ENCODE assay signal across 13 mouse cellular contexts in the genomic region with DNA sequence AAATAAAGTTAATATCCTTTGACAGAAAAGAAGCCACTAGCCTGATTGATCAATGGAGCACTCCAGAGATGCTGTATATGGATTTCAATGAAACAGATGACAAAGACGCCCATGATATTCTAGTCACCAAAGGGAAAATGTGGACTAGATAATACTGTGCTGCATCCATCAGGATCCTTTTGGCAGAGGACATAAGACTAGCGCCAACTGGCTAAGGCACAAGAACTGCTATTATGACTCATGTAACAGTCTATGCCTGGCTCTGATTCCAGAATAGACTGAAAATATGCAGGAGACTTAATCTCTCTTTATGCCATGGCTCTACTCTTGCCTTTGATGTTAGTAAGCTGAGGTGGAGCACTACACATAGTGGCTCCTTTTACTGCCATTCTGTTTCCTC.
DNase-seq lines count a peak whose midpoint lies in the region; ATAC-seq and TF ChIP-seq lines count a peak whose summit lies in the region.
"Had no signal": no experiment of that assay in that cellular context is flagged by ENCODE, and none has a peak within 500 bp of the region (broad histone marks: within the 10 kb centered on the region; RNA-seq: fewer than 3 reads in every experiment).

No protein-coding gene starts in this region.

- H3K4me1 ChIP-seq in limb, embryonic 14.5 days (ENCODE audit: control insufficient read depth, insufficient read depth, low read length): no peaks in the 10 kb centered on the region
- H3K4me1 ChIP-seq in limb, embryonic 10.5 days: no peaks in the 10 kb centered on the region
- H3K4me1 ChIP-seq in cerebellum, adult 2 months (ENCODE audit: control insufficient read depth, insufficient read depth, low read length): no peaks in the 10 kb centered on the region; the same call in 1 of the 2 replicates
- H3K4me1 ChIP-seq: heart, embryonic 15.5 days; neural tube, embryonic 13.5 days had no signal

- H3K27ac ChIP-seq in limb, embryonic 14.5 days (replicated peaks; ENCODE audit: low read depth, low read length): no peak overlapping the region
- no peak overlapping the region for H3K27ac ChIP-seq in limb, embryonic 10.5 days
- H3K27ac ChIP-seq in cerebellum, adult 2 months (ENCODE audit: insufficient read depth, low read length): no peak overlapping the region
- H3K27ac ChIP-seq: heart, embryonic 15.5 days; neural tube, embryonic 13.5 days had no signal

- no peak overlapping the region for H3K9ac ChIP-seq in limb, embryonic 14.5 days (ENCODE audit: low read depth, low read length, severe bottlenecking)
- H3K9ac ChIP-seq: heart, embryonic 15.5 days; neural tube, embryonic 13.5 days had no signal

- H3K9me3 ChIP-seq in limb, embryonic 14.5 days (ENCODE audit: control insufficient read depth, low read length): no peaks in the 10 kb centered on the region
- H3K9me3 ChIP-seq in limb, embryonic 10.5 days (replicated peaks): no peaks in the 10 kb centered on the region
- H3K9me3 ChIP-seq: G1E; heart, embryonic 15.5 days; neural tube, embryonic 13.5 days had no signal

- H3K4me3 ChIP-seq in limb, embryonic 14.5 days (replicated peaks; ENCODE audit: low read length): no peak overlapping the region
- no peak overlapping the region for H3K4me3 ChIP-seq in limb, embryonic 10.5 days
- no peak overlapping the region for H3K4me3 ChIP-seq in cerebellum, adult 2 months (replicated peaks; ENCODE audit: insufficient read depth, low read depth, low read length)
- H3K4me3 ChIP-seq: erythroblast, embryonic 14.5 days; heart, embryonic 15.5 days; neural tube, embryonic 13.5 days had no signal

- no peaks in the 10 kb centered on the region for H3K36me3 ChIP-seq in limb, embryonic 14.5 days (ENCODE audit: control insufficient read depth, insufficient read depth, low read length)
- no peaks in the 10 kb centered on the region for H3K36me3 ChIP-seq in limb, embryonic 10.5 days
- H3K36me3 ChIP-seq: G1E; heart, embryonic 15.5 days; neural tube, embryonic 13.5 days had no signal

- no peak for TF ChIP-seq POLR2A in limb, embryonic 14.5 days (IDR thresholded peaks at IDR 0.05; ENCODE audit: borderline replicate concordance, extremely low read depth, insufficient read depth, insufficient read length)
- TF ChIP-seq POLR2A in cerebellum, adult 2 months (IDR thresholded peaks at IDR 0.05; ENCODE audit: borderline replicate concordance, insufficient read depth, low read length): no peak

- intact Hi-C loops in left cerebral cortex, postnatal 14 days (cut with DNase I): no loop called here
- intact Hi-C loops in heart, postnatal 36 days (cut with DNase I): no loop called here

- WGBS in limb, embryonic 14.5 days: 86% methylated on average over 2 of the region's 2 CpGs
- WGBS in limb, embryonic 10.5 days: 89% methylated on average over 2 of the region's 2 CpGs
- 9% methylated on average over 2 of the region's 2 CpGs for WGBS in cerebellum, adult 2 months

- no peak overlapping the region for H3K4me2 ChIP-seq in limb, embryonic 14.5 days (replicated peaks; ENCODE audit: low read depth, low read length, severe bottlenecking)
- H3K4me2 ChIP-seq: heart, embryonic 15.5 days; neural tube, embryonic 13.5 days had no signal

- TF ChIP-seq CTCF in cerebellum, adult 2 months (IDR thresholded peaks at IDR 0.05; ENCODE audit: borderline replicate concordance, insufficient read depth, low read depth, low read length): no peak

- no peak for ATAC-seq in limb, embryonic 14.5 days (ENCODE audit: low FRiP score, low read depth)

- no peaks in the 10 kb centered on the region for H3K27me3 ChIP-seq in limb, embryonic 14.5 days (ENCODE audit: control insufficient read depth, insufficient read depth, low read length)
- H3K27me3 ChIP-seq in limb, embryonic 10.5 days (ENCODE audit: low read depth, poor library complexity, severe bottlenecking): no peaks in the 10 kb centered on the region
- no peaks in the 10 kb centered on the region for H3K27me3 ChIP-seq in cerebellum, adult 2 months (ENCODE audit: control insufficient read depth, insufficient read depth, low read length)
- H3K27me3 ChIP-seq: heart, embryonic 15.5 days; neural tube, embryonic 13.5 days had no signal

- peak; percentile 11 for DNase-seq in limb, embryonic 14.5 days (ENCODE audit: low spot score)
- DNase-seq in limb, embryonic 10.5 days (ENCODE audit: low spot score): no peak
- DNase-seq in cerebellum, adult 2 months: peak; percentile 59 to 88
- peak; percentile 33 to 76 for DNase-seq in frontal cortex, adult 2 months (ENCODE audit: extremely low spot score in 1 of 2, low spot score in 1 of 2)
- DNase-seq in left cerebral cortex, postnatal 14 days (ENCODE audit: low spot score in 2 of 2): peak; percentile 33 to 77
- DNase-seq in B cell, adult 2 months: no peak
- no peak for DNase-seq in heart, postnatal 36 days
- no peak for DNase-seq in thymus, postnatal 14 days
- DNase-seq: kidney, postnatal 25 days had no signal

Comparison
In these comparisons a context has a peak if more than half of its experiments do, and no peak if none do; other contexts are left out.
1. DNase-seq: peak in limb, embryonic 14.5 days (single experiment), cerebellum, adult 2 months (2 of 2), frontal cortex, adult 2 months (2 of 2) and left cerebral cortex, postnatal 14 days (2 of 2); none in limb, embryonic 10.5 days (single experiment), B cell, adult 2 months (0 of 2), heart, postnatal 36 days (0 of 2) and thymus, postnatal 14 days (single experiment).